Mouse (Mus musculus) retina, postnatal 1 day (tissue): ENCODE data around the gene Def6.

Source experiments
- DNase-seq: peaks from one replicate; pipeline ENCODE4 v3.0.0-alpha.2; 2012

Gene Def6

GRCm38 (mm10) chr17:28244214-28244613, 36.6 kb downstream of the Def6 start:
- no peak for DNase-seq

GRCm38 (mm10) chr17:28244714-28245113, 37.1 kb downstream of the Def6 start:
- peak; percentile 89 for DNase-seq

- no peak for DNase-seq
Observed at GRCm38 (mm10) chr17:28246640-28247039, 39.1 kb downstream of the Def6 start.

GRCm38 (mm10) chr17:28247613-28248012, 40.0 kb downstream of the Def6 start:
- no peak for DNase-seq

- DNase-seq = peak; percentile 34
Observed at GRCm38 (mm10) chr17:28249062-28249461, 41.5 kb downstream of the Def6 start.

- DNase-seq = no peak
Observed at GRCm38 (mm10) chr17:28251579-28252280, 44.2 kb downstream of the Def6 start.

GRCm38 (mm10) chr17:28252281-28252648, 44.7 kb downstream of the Def6 start:
- DNase-seq = no peak

GRCm38 (mm10) chr17:28253216-28253615, 45.6 kb downstream of the Def6 start:
- no peak for DNase-seq

GRCm38 (mm10) chr17:28254804-28255203, 47.2 kb downstream of the Def6 start:
- DNase-seq = no peak

GRCm38 (mm10) chr17:28255651-28256050, 48.1 kb downstream of the Def6 start:
- DNase-seq = no peak

GRCm38 (mm10) chr17:28256651-28257328, 49.2 kb downstream of the Def6 start:
- DNase-seq = peak; percentile 42

- DNase-seq = peak; percentile 37
Observed at GRCm38 (mm10) chr17:28258325-28258724, 50.7 kb downstream of the Def6 start.

- no peak for DNase-seq
Observed at GRCm38 (mm10) chr17:28259890-28260542, 52.4 kb downstream of the Def6 start.

GRCm38 (mm10) chr17:28260543-28260909, 52.9 kb downstream of the Def6 start:
- no peak for DNase-seq

- DNase-seq = no peak
Observed at GRCm38 (mm10) chr17:28261795-28262194, 54.2 kb downstream of the Def6 start.

GRCm38 (mm10) chr17:28263181-28263894, 55.8 kb downstream of the Def6 start:
- DNase-seq = no peak

- DNase-seq = no peak
Observed at GRCm38 (mm10) chr17:28267251-28267650, 59.7 kb downstream of the Def6 start.

GRCm38 (mm10) chr17:28270165-28270564, 62.6 kb downstream of the Def6 start:
- DNase-seq = no peak

- DNase-seq = no peak
Observed at GRCm38 (mm10) chr17:28271537-28272266, 64.1 kb downstream of the Def6 start.

GRCm38 (mm10) chr17:28272281-28272680, 64.7 kb downstream of the Def6 start:
- DNase-seq = no peak

GRCm38 (mm10) chr17:28272837-28273236, 65.3 kb downstream of the Def6 start:
- DNase-seq = peak; percentile 30

GRCm38 (mm10) chr17:28274739-28275138, 67.2 kb downstream of the Def6 start:
- no peak for DNase-seq

- DNase-seq = peak; percentile 65
Observed at GRCm38 (mm10) chr17:28277226-28277625, 69.6 kb downstream of the Def6 start.
